Mouse (Mus musculus) G1E-ER4 (cell line): Measurements from ENCODE around the gene Epor. TPM values are rescaled to one million over a fixed set of nuclear protein-coding genes. Genes with fewer than 3 reads are reported as not detected.
A peak's percentile ranks its signal among the peaks of the same experiment; 100 is the strongest.

Experiments
- GATA1 ChIP-seq: IDR thresholded peaks from one replicate; pipeline ENCODE4 v1.8.0; 2012; ENCODE audit warnings: low read length, inconsistent platforms
- polyA plus RNA-seq: library from polyadenylated mRNA; stranded (reverse); fragments of >175 nt; gene quantifications from 2 replicates; pipeline ENCODE4 v1.2.3, GENCODE M21; 2012

Gene Epor
- polyA plus RNA-seq, 1 experiment: 159 TPM

DNA sequence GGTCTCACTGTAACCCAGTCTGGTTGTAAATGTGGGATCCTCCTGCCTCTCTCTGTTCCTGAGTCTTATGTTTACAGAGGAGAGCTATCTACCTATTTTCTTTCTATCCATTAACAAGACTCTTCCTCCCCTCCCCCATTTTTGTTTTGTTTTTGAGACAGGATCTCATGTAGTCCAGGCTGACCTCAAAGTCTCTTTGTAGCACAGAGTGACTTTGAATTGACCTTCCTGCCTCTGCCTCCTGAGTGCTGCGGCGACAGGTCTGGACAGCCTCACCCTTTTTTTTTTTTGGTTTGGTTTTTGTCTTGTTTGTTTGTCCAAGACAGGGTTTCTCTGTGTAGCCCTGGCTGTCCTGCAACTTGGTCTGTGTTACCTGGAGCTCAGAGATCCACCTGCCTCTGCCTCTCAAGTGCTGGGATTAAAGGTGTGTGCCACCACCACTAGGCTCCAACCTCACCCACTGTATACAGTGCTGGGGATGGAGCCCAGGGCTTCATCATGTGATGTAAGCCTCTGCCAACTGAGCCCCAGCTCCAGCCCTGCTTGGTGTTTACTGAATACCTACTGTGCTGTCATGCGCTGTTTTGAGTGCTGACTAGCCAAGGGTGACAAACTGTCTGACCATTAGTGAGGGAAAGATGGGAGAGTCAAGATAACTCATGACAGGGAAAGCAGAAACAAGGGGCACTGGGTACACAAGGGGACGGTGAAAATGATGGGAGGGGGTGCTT lies 15.3 kb upstream of the Epor start:
- no peak for TF ChIP-seq GATA1

DNA sequence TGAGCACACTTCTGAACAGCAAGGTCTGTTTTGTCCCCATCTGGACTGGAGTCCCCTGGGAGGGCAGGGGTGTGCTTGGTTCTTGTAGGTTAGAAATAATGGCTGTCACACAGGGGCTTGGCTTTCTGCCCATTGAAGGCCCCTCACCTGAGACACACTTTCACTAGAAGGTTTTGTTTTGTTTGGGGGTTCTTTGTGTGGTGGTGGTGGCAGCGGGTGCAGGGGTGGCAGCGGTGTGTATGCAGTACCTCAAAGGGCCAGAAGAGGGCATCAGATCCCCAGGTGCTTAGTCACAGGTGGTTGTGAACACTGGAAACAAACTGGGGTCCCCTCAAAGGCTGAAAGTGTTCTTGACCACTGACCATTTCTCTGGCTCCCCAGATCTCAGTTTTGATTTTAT lies 14.7 kb upstream of the Epor start:
- no peak for TF ChIP-seq GATA1

DNA sequence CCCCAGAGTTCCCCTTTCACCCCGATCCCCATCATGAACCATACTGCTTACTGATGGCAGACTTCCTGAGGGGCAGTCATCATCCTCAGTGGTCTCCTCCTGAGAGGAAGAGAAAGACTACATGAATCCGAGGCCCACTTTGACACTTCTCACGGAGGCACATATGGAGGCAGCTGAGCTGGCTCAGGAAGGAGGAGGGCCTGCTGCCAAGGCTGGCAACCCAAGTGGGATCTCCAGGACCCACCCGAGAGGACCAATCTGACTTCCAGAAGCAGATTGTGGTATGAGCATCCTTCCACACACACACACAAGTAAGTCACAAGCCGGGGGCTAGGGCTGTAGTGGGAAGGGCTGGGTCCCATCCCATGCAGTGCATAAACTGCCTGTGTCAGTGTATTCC lies 14.0 kb upstream of the Epor start:
- no peak for TF ChIP-seq GATA1

- TF ChIP-seq GATA1: no peak
Measured at GRCm38 (mm10) chr9:21976626-21977175, 13.4 kb upstream of the Epor start.

DNA sequence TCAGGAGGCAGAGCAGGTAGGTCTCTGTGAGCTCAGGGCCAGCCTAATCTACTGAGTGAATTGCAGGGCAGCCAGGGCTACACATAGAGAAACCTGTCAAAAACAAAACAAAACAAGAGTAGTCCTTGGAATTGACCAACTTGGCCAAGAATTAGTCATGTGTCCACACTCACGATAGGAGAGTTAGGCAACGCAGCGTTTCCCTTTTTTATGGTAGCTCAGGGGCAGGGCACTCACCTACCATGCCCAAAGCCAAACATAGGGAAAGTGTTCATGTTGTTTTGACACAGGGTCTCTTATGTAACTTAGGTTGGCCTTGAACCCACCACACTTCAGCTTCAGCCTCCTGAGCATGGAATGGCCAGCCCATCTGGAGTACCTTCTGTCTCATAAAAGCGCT lies 6.0 kb upstream of the Epor start:
- TF ChIP-seq GATA1: no peak

DNA sequence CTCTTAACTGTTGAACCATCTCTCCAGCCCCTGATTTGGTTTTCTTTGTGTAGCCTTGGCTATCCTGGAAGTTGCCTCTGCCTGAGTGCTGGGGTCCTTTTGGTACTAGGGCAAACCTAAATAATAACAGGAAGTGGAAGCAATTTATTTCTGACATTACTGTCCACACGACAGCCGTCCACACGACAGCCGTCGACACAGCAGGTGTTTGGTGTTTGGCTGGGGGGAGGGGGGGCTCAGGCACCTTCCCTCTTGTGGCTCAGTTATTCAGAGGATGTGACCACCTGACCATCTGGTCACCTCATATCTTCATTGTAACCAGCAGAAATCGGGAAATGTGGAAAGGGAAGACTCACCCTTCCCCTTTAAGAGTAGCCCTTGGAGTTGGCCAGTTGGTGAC lies 5.6 kb upstream of the Epor start:
- TF ChIP-seq GATA1: no peak

- peak; percentile 49 for TF ChIP-seq GATA1
Measured at GRCm38 (mm10) chr9:21962416-21963059, 768 bp downstream of the Epor start.

DNA sequence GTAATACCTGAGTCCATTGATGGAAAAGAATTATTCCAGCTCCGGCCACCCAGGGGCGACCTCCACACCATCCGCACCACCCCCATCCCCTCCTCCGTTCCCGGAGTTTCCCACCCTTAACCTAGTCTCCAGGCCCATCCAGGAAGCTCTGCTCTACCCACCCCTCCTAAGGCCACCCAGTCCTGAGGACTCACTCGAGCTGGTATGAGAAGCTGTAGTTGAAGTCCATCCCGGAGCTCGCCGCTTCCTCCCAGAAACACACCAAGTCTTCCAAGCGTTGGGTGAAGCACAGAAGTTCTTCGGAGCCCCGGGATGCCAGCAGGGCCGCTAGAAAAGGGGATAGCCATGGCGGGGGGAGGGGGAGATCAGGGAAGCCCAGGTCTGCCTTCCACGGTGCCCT lies 1.3 kb downstream of the Epor start:
- TF ChIP-seq GATA1: no peak

DNA sequence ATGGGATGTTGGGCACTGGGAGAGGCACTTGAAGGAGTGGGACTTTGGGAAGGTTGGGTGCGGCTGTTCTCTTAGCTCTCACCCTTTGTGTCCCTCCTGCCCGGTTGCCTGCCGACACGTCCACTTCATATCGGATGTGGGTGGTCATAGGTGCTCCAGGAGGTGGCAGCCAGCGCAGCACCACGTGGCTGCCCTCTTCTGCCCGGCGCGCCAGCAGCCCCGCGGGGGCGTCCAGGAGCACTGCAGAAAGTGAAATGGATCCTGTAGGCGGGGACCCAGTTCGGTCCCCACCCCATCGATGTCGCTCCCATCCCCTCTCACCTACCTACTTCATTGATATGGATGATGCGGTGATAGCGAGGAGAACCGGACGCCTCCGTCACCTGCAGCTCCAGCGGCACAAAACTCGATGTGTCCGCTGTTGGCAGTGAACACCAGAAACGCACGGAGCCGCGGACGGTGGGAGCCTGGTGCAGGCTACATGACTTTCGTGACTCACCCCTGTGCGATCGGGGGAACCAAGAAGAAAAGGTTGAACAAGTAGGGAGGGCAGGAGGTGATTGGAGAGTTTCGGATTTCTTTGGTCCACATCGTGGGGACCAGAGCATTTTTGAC lies 1.8 kb downstream of the Epor start:
- TF ChIP-seq GATA1: no peak

DNA sequence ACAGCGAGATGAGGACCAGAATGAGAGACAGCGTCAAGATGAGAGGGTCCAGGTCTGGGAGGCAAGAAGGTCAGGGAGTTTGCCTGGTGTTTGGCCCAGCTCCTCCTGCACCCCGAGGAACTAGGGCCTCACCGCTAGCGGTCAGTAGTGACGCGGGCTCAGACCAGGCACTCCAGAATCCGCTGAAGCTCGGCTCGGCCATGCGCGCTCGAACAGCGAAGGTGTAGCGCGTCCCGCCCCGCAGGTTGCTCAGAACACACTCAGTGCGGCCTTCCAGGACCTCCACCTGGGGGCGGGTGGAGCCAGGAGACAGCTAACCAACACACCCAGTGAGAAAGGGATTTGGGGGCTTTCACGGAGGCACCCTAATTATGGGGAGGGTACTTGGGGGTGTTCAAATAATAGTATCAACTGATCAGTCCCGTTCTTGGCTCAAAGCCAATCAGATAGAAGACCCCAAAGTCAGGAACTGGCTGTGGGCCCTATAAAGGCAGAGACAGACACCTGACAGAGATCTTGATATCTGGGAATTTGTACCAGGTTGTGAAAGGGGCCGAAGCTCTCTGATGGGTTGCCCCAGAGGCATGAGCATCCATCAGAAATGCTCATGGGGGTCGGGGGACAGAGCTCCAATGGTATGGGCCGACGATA lies 2.6 kb downstream of the Epor start:
- no peak for TF ChIP-seq GATA1

GRCm38 (mm10) chr9:21960135-21960534 lies 3.2 kb downstream of the Epor start:
- no peak for TF ChIP-seq GATA1

DNA sequence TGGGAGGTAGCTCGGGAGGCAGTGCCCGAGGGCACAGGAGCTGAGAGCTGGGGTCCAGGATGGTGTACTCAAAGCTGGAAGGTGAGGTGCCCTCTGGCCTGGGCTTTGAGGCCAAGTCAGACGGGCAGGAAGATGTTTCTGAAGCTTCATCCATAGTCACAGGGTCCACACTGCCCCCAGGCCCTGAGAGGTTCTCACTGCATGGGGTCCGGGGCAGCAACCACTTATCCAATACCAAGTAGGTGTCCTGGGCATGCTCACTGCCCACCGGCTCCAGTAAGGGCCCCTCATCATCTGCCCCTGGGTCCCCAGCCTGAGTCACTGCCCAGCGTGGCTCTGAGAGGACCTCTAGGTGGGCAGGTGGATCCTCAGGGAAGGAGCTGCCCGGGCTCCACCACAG lies 4.1 kb downstream of the Epor start:
- no peak for TF ChIP-seq GATA1

DNA sequence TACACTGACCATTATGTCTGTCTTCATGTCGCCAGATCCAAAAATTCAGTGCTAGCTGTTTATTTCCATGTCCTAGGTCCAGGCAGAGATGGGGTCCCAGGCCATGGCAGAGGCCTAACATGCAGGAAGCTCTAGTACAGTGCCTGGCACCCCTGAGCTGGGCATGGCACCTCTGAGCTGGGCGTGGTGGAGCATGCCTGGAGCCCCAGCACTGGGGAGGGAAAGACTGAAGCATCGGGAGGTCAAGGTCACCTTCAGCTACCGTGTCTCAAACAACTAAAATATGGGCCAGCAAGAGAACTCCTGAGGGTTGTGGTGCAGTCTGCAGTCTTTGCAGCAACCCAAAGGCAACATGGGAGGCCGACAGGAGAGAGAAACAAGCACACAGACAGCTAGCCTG lies 4.9 kb downstream of the Epor start:
- TF ChIP-seq GATA1: no peak

DNA sequence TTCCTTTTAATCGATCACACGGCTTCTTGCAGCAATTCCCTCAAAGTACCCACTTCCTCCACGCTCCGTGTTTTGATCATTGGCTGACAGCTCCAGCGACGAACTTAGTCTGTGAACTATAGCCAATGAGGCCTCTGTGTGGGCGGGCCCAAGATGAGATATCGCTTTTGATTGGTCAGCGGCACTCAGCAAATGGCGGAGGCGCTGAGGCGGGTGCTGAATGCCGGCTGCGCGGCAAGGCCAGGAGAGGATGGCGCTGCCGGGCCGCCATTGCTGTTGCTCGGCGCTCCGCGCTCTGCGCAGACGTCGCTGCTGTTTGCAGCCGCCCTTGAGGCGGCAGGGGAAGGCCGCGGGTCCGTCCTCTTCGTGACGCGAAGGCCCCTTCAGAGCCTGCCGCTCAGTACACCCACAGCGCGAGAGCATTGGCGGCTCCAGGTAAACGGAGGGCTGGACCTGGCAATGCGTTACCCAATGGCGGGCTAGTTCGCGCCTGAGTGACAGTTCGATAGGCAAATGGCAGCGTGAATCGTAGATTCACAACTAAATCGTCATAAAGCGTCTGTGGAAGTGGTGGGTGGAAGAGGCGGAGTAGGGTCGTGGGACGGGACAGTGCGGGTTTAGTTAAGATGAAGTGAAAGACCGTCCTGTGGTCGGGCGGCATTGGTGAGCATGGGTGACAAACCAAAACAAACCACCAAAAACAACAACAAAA lies 7.6 kb downstream of the Epor start, which contains the start of gene Swsap1:
Gene Swsap1 (plus strand): TSS at position 186 of the 712 bp plus-strand sequence.
- TF ChIP-seq GATA1: no peak

- TF ChIP-seq GATA1: no peak
Measured at GRCm38 (mm10) chr9:21955225-21955569, 8.1 kb downstream of the Epor start.
